Mouse (Mus musculus) retina, embryonic 14.5 days (tissue): ENCODE measurements around the gene Kif3b.
"Not testable (repeated sequence)": the region's sequence is repeated elsewhere in the genome, so short reads cannot be mapped to it uniquely, and the experiment has no call there.

Experiments used
- DNase-seq: peaks from one replicate; pipeline ENCODE4 v3.0.0-alpha.2; 2015; ENCODE audit warnings: low spot score

Kif3b gene

DNA sequence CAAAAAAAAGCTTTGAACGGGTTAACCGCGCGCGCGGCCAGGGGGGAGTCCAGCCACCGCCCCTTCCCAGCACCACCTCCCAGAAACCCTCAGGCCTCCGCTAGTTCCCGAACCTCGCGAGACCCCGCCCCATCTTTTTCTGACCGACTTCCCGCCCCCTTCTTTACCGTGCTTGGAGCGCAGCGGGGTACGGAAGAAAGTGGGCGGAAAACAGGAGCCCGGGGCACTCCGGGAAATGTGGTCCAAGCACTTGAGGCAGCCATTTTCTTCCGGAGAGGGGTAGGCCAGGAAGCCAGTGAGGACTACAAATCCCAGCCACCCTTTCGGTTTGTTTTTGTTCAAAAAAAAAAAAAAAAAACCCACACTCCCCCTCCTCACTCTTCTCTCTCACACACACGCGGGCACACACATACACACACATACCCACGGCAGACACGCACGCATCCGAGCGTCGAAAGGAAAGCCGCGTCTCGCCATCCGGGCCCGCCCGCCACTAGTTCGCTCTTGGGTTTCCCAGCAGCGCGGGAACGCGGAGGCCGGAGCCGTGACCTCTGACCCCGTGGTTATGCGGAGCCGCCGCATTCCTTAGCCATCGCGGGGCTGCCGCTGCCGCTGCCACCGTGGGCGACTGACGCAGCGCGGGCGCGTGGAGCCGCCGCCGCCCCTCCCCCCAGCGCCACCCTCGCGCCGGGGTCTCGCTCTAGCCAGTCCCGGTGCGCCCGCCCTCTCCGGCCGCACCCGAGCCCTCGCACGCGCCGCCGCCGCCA is 54.4 kb downstream of the Kif3b start, which contains the start of gene Asxl1:
Asxl1 (plus strand) TSS at position 376 of the 767 bp plus-strand sequence.
- DNase-seq = peak; percentile 98

DNA sequence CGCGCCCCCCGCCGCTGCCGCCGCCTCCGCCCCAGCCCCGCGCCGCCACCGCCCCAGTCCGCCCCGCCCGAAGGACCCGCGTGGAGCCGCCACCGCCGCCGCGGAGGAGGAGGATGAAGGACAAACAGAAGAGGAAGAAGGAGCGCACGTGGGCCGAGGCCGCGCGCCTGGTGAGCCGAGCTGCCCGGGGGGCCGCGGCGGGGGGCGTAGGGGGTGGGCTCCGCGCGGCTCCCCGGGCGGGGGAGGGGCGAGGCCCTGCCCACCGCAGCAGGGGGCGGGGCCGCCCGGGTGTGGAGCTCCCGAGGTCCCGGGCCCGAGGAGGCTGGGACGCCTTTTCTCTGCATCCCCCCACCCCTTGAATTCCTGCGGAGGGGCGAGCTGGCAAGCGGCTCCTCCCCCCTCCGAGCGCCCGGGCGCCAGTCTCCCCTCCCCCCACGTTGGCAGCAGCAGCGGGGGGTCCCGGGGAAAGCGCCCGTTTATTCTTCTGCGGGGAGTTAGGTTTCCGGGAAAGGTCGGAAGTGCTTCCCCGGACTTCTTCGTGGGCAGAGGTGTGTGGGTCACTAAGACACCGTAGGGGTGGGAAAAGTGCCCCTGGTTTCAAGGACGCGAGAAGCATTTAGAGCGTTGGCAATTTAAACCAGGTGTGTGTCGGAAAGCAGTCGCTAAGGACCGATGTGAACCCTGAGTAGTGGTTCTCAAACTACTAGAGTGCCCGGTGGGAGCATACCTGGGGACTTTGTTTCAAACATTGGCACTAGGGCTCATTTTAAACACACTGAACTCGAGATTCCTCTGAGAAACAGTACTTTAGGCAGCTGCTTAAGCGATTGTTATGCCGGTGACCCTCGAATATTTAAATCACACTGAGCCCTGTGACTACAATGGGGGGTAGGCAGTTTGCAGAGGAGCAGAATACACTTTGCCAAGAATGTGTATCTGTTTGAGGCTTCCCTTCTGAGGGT is 55.3 kb downstream of the Kif3b start:
- DNase-seq = peak; percentile 73

DNA sequence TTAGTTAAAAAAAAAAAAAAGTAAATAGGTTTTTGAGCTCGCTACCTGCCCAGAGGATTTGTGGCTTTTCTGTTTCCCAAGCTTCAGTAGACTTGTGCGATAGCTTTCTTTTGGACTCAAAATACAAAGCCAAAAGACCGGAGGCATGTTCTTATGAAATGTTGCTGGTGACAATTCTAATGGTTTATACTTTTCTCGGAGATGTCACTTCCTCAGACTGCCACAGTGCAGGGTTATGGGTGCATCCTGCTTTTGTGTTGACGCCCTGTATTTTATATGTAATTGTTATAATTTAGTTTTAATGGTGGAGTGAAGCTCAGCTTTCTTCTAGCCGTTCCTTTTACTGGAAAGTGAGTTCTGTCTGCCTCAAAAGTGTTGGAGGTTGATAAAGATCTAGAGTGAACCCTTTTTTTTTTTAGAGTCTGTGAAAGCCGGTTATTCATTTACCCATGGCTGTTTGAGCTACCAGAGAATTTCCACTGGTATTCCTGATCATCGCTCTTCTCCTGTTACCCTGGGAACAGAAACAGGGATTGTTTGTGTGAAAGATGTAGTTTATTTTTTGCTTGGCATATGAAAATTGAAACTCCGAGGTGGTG is 56.1 kb downstream of the Kif3b start:
- no peak for DNase-seq

GRCm38 (mm10) chr2:153348100-153348831 is 57.1 kb downstream of the Kif3b start:
- DNase-seq = no peak

GRCm38 (mm10) chr2:153350552-153351181 is 59.5 kb downstream of the Kif3b start:
- DNase-seq = peak; percentile 17

- no peak for DNase-seq
Measured at GRCm38 (mm10) chr2:153354648-153355047, 63.4 kb downstream of the Kif3b start.

DNA sequence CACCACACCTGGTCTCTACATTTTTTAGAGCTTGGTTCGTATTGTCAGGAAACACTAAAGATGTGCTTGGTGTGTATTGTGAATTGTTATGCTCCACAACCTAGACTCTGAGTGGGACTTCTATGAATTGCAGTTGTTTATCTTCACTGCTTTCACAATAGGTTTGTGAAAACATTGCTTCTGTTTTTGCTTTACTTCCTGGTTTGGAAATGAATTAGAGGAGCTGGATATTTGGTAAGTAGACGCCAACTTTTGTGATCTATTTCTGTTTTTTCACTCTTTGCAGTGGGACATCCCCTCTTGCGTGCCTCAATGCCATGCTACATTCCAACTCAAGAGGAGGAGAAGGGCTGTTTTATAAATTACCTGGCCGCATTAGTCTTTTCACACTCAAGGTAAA is 65.6 kb downstream of the Kif3b start:
- DNase-seq = no peak

DNA sequence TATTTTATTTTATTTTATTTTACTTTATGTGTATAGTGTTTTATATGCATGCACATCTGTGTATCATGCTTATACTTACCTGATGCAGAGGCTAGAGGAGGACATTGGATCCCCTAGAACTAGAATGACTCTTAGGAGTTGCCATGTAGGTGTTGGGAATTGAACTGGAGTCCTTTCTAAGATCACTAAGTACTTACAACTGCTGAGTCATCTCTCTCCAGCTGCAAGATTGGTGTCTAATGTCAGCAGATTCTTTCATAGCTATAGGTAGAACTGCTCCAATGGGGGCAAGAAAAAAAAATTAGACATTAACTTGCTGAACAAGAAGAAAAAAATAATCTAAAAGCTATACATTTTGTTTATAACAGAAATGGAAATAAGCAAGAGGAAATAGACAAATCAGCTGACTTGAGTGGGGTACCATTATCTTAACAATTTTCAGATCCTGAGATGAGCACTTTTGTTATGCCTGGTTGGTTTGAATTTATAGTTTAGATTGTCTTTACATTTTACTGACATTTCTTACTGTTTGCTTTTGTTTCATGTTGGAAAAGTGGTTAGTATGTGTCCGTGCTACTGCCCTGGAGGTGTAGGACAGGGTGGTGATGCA is 70.0 kb downstream of the Kif3b start:
- no peak for DNase-seq

- not testable (repeated sequence) for DNase-seq
Measured at GRCm38 (mm10) chr2:153364531-153364930, 73.3 kb downstream of the Kif3b start.

DNA sequence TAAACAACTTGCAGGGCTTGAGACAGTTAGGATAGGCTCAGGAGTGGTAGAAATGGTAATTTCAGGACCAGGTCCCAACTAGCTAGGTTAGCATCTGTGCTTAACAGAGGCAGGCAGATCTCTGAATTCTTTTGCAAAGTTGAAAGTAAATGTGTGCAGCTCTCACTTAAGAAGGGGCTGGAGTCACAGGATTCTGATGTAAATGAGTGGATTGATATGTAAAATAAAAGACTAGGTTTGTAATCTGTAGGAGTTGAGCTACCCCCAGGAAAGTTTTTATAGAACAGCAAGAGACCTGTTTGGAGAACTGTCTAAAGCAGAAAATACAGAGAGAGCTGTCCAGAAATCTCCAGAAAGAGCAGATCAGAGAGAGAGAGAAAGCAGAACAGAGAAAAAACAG is 79.7 kb downstream of the Kif3b start:
- DNase-seq = no peak

DNA sequence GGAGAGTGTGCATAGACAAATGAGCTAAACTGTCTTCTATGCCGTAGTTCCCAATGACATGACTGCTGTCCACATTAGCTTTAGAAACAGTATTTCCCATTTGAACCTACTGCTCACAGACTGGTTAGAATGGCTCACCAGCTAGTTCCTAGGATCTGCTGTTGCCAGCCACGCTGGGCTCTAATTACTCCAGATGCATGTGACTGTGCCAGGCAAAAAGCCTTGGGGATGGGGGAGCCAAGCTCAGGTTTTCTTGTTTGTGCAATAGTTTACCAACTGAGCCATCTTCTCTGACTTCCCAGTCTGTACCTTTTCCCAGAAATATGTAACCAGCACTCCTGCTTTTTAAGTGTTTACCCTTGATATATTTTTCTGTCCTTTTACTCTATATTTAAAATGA is 84.2 kb downstream of the Kif3b start:
- DNase-seq = no peak

DNA sequence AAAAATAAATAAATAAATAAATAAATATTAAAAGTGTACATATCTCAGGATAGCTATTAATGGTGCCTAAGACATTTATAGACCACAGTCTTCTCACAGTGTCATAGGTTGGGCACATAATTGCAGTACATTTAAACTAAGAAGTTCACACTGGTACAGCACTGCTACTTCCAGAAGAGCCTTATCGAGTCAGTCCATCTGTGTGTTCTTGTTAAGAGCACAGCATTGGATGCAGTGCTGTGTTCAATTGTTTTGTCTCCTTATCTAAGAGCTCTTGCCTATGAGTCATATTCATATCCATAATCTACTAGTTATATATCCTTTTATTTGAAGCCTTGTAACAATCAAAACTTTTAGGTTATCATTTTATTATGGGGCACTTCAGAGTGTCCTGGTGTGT is 89.3 kb downstream of the Kif3b start:
- no peak for DNase-seq
